Mouse (Mus musculus): ENCODE results near the gene Gm20388.

DNA sequence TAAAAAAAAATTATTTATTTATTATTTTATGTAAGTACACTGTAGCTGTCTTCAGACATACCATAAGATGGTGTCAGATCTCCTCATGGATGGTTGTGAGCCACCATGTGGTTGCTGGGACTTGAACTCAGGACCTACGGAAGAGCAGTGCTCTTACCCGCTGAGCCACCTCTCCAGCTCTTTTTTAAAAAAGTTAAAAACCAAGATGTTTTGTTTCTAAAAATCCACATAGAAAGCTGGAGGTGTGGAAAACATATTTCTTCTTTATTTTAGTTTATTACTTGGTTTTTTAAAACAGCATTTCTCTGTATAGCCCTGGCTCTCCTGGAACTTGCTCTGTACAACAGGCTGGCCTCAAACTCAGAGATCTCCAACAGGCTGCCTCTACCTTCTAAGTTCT lies 3417.9 kb downstream of the Gm20388 start:
- TF ChIP-seq POLR2A (IDR thresholded peaks at IDR 0.05; ENCODE audit: borderline replicate concordance, control insufficient read depth, low read depth, low read length) (no peak), CTCF (IDR thresholded peaks at IDR 0.05; ENCODE audit: control insufficient read depth, insufficient read depth, low read length) (no peak)

Measured in bone marrow, adult 2 months (tissue).